Mouse (Mus musculus) heart, embryonic 11.5 days (tissue): ENCODE measurements at regions not wholly inside any gene's neighbourhood (a gene's known extent, or its start where the extent isn't known, plus 50 kb on each side); places are given as distances from the start of the nearest gene placed in this dataset.

Experiments
- ATAC-seq: fragments of 200-750 bp; cut with Nextera tagmentation; replicated peaks from 2 replicates; pipeline ENCODE4 v1.8.0; 2017; ENCODE audit warnings: moderate library complexity; ENCODE audit not compliant: insufficient number of reproducible peaks, low FRiP score, low TSS enrichment
- H3K27ac ChIP-seq: fragments of 300-500 bp; sonication (generic); 2 replicates; pipeline ENCODE4 v1.5.1; 2014; ENCODE audit warnings: mild to moderate bottlenecking, low read depth, low read length
- H3K27me3 ChIP-seq: fragments of 300-500 bp; sonication (generic); 2 replicates; pipeline ENCODE4 v1.6.1; 2014; ENCODE audit warnings: mild to moderate bottlenecking, low read length, mixed read lengths; ENCODE audit not compliant: control insufficient read depth, insufficient read depth
- H3K36me3 ChIP-seq: fragments of 300-500 bp; sonication (generic); 2 replicates; pipeline ENCODE4 v1.6.1; 2014; ENCODE audit warnings: mild to moderate bottlenecking, low read length, moderate library complexity, mixed read lengths; ENCODE audit not compliant: control insufficient read depth, insufficient read depth
- H3K4me1 ChIP-seq: fragments of 300-500 bp; sonication (generic); 2 replicates; pipeline ENCODE4 v1.6.1; 2014; ENCODE audit warnings: low read length; ENCODE audit not compliant: control insufficient read depth, insufficient read depth
- H3K4me2 ChIP-seq: fragments of 300-500 bp; sonication (generic); 2 replicates; pipeline ENCODE4 v1.6.1; 2014; ENCODE audit warnings: mild to moderate bottlenecking, moderate library complexity
- H3K4me3 ChIP-seq: fragments of 300-500 bp; sonication (generic); 2 replicates; pipeline ENCODE4 v1.5.1; 2014; ENCODE audit warnings: low read depth, low read length
- H3K9ac ChIP-seq: fragments of 300-500 bp; sonication (generic); 2 replicates; pipeline ENCODE4 v1.6.1; 2014; ENCODE audit warnings: mild to moderate bottlenecking, low read depth, low read length, moderate library complexity
- H3K9me3 ChIP-seq: fragments of 300-500 bp; sonication (generic); replicated peaks from 2 replicates; pipeline ENCODE4 v1.6.1; 2016; ENCODE audit warnings: low read length; ENCODE audit not compliant: control insufficient read depth
- WGBS: fragments of 180-500 bp; shearing (Covaris S2); extraction: QIAGEN DNeasy Blood & Tissue Kit; methylation state at CpG from one replicate; pipeline ENCODE4 v1.1.7; 2014; ENCODE audit not compliant: insufficient replicate concordance; 5-methylcytosine and 5-hydroxymethylcytosine counted together

- Histone ChIP-seq H3K27me3 (no peaks in the 10 kb centered on the region), H3K4me3 (no peak overlapping the region), H3K4me1 (no peaks in the 10 kb centered on the region), H3K9me3 (no peaks in the 10 kb centered on the region), H3K27ac (no peak overlapping the region), H3K36me3 (no peaks in the 10 kb centered on the region), H3K9ac (no peak overlapping the region), H3K4me2 (no peak overlapping the region)
- ATAC-seq = no peak
- 79% methylated on average over 4 of the region's 4 CpGs for WGBS
These were observed 396.8 kb upstream of the Cdh18 start for GRCm38 (mm10) chr15:22151894-22152494.

- no peak overlapping the region for H3K27ac ChIP-seq
- H3K4me2 ChIP-seq = no peak overlapping the region
- H3K36me3 ChIP-seq = no peaks in the 10 kb centered on the region
- H3K4me1 ChIP-seq = no peaks in the 10 kb centered on the region
- H3K4me3 ChIP-seq = no peak overlapping the region
- ATAC-seq = no peak
- no peaks in the 10 kb centered on the region for H3K27me3 ChIP-seq
- WGBS = 56% methylated on average over 1 of the region's 1 CpGs
- no peaks in the 10 kb centered on the region for H3K9me3 ChIP-seq
- H3K9ac ChIP-seq = no peak overlapping the region
These were observed 396.1 kb upstream of the Cdh18 start for GRCm38 (mm10) chr15:22152678-22153077.

- 77% methylated on average over 5 of the region's 5 CpGs for WGBS
- no peak for ATAC-seq
- no peak overlapping the region for H3K4me2 ChIP-seq
- H3K9ac ChIP-seq = no peak overlapping the region
- no peaks in the 10 kb centered on the region for H3K9me3 ChIP-seq
- H3K27me3 ChIP-seq = no peaks in the 10 kb centered on the region
- H3K4me1 ChIP-seq = no peaks in the 10 kb centered on the region
- H3K36me3 ChIP-seq = no peaks in the 10 kb centered on the region
- H3K4me3 ChIP-seq = no peak overlapping the region
- no peak overlapping the region for H3K27ac ChIP-seq
These were observed 378.5 kb upstream of the Cdh18 start for GRCm38 (mm10) chr15:22170302-22170701.

GRCm38 (mm10) chr15:22208991-22209390, 339.8 kb upstream of the Cdh18 start:
- no peaks in the 10 kb centered on the region for H3K4me1 ChIP-seq
- no peak for ATAC-seq
- H3K9me3 ChIP-seq = no peaks in the 10 kb centered on the region
- no peak overlapping the region for H3K9ac ChIP-seq
- H3K27ac ChIP-seq = no peak overlapping the region
- no peak overlapping the region for H3K4me2 ChIP-seq
- WGBS = 72% methylated on average over 1 of the region's 1 CpGs
- H3K4me3 ChIP-seq = no peak overlapping the region
- H3K36me3 ChIP-seq = no peaks in the 10 kb centered on the region
- no peaks in the 10 kb centered on the region for H3K27me3 ChIP-seq

- no peak for ATAC-seq
These were observed 316.2 kb upstream of the Cdh18 start for GRCm38 (mm10) chr15:22232629-22233028.

GRCm38 (mm10) chr15:22280919-22281318, 267.9 kb upstream of the Cdh18 start:
- ATAC-seq = no peak
- WGBS = 83% methylated on average over 1 of the region's 1 CpGs

More at GRCm38 (mm10) chr15:22232629-22233028, 316.2 kb upstream of the Cdh18 start:
- no peaks in the 10 kb centered on the region for H3K36me3 ChIP-seq
- H3K27ac ChIP-seq = no peak overlapping the region
- H3K27me3 ChIP-seq = no peaks in the 10 kb centered on the region
- no peaks in the 10 kb centered on the region for H3K9me3 ChIP-seq
- H3K4me2 ChIP-seq = no peak overlapping the region
- H3K4me3 ChIP-seq = no peak overlapping the region
- no peaks in the 10 kb centered on the region for H3K4me1 ChIP-seq
- WGBS = 64% methylated on average over 4 of the region's 4 CpGs
- H3K9ac ChIP-seq = no peak overlapping the region

GRCm38 (mm10) chr15:22311016-22311415, 237.8 kb upstream of the Cdh18 start:
- no peaks in the 10 kb centered on the region for H3K9me3 ChIP-seq
- WGBS = 81% methylated on average over 5 of the region's 5 CpGs

More at GRCm38 (mm10) chr15:22280919-22281318, 267.9 kb upstream of the Cdh18 start:
- Histone ChIP-seq H3K4me1 (no peaks in the 10 kb centered on the region), H3K36me3 (no peaks in the 10 kb centered on the region), H3K9ac (no peak overlapping the region), H3K4me2 (no peak overlapping the region), H3K9me3 (no peaks in the 10 kb centered on the region), H3K27me3 (no peaks in the 10 kb centered on the region), H3K27ac (no peak overlapping the region), H3K4me3 (no peak overlapping the region)

GRCm38 (mm10) chr15:22318992-22319391, 229.8 kb upstream of the Cdh18 start:
- ATAC-seq = no peak
- H3K9me3 ChIP-seq = no peaks in the 10 kb centered on the region
- no peaks in the 10 kb centered on the region for H3K36me3 ChIP-seq
- no peaks in the 10 kb centered on the region for H3K4me1 ChIP-seq
- no peak overlapping the region for H3K27ac ChIP-seq
- 84% methylated on average over 7 of the region's 7 CpGs for WGBS
- H3K4me3 ChIP-seq = no peak overlapping the region
- H3K9ac ChIP-seq = no peak overlapping the region
- no peak overlapping the region for H3K4me2 ChIP-seq
- H3K27me3 ChIP-seq = no peaks in the 10 kb centered on the region

More at GRCm38 (mm10) chr15:22311016-22311415, 237.8 kb upstream of the Cdh18 start:
- H3K27me3 ChIP-seq = no peaks in the 10 kb centered on the region
- no peaks in the 10 kb centered on the region for H3K36me3 ChIP-seq
- ATAC-seq = no peak
- H3K27ac ChIP-seq = no peak overlapping the region
- no peak overlapping the region for H3K4me2 ChIP-seq
- no peak overlapping the region for H3K9ac ChIP-seq
- H3K4me1 ChIP-seq = no peaks in the 10 kb centered on the region
- H3K4me3 ChIP-seq = no peak overlapping the region

DNA sequence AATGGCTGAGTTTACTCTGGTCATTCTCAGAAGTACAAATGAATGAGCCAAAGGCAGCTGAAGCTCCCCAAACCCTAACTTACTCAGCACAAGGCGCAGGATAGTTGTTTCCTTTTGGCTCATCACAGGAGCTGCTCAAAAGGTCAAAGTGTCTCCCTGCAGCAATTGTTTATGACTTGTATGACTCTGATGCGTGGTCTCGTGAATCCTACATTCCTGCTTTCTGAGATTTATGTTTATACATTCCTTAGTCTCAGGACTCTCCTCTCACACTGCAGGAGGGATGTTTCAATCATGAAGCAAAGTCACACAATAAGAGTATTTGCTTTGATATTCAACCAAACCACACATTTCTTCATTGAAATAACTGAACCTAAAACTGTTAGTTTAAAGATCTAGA, 209.9 kb upstream of the Cdh18 start:
- Histone ChIP-seq H3K27me3 (no peaks in the 10 kb centered on the region), H3K4me1 (no peaks in the 10 kb centered on the region), H3K4me2 (no peak overlapping the region), H3K36me3 (no peaks in the 10 kb centered on the region), H3K4me3 (no peak overlapping the region), H3K9ac (no peak overlapping the region), H3K27ac (no peak overlapping the region), H3K9me3 (no peaks in the 10 kb centered on the region)
- ATAC-seq = no peak
- WGBS = 66% methylated on average over 3 of the region's 3 CpGs
